Mouse (Mus musculus) liver, embryonic 15.5 days (tissue): ENCODE data around the gene Eif4a1. TPM values are rescaled to one million over a fixed set of nuclear protein-coding genes. Genes with fewer than 3 reads are reported as not detected.

Source experiments
- ATAC-seq: fragments of 200-750 bp; cut with Nextera tagmentation; 2 replicates; pipeline ENCODE4 v1.8.0; 2017; ENCODE audit warnings: moderate number of reproducible peaks, mild to moderate bottlenecking, moderate library complexity; ENCODE audit not compliant: insufficient read depth
- H3K27ac ChIP-seq: fragments of 300-500 bp; sonication (generic); replicated peaks from 2 replicates; pipeline ENCODE4 v1.5.1; 2015; ENCODE audit warnings: mild to moderate bottlenecking, inconsistent platforms
- H3K27me3 ChIP-seq: fragments of 300-500 bp; sonication (generic); 2 replicates; pipeline ENCODE4 v1.6.1; 2015; ENCODE audit warnings: mild to moderate bottlenecking, inconsistent platforms
- H3K36me3 ChIP-seq: fragments of 300-500 bp; sonication (generic); replicated peaks from 2 replicates; pipeline ENCODE4 v1.6.1; 2015; ENCODE audit warnings: moderate library complexity, mild to moderate bottlenecking, inconsistent platforms
- H3K4me1 ChIP-seq: fragments of 300-500 bp; sonication (generic); replicated peaks from 2 replicates; pipeline ENCODE4 v1.6.1; 2015; ENCODE audit warnings: inconsistent platforms
- H3K4me2 ChIP-seq: fragments of 300-500 bp; sonication (generic); 2 replicates; pipeline ENCODE4 v1.6.1; 2015; ENCODE audit warnings: moderate library complexity, mild to moderate bottlenecking, inconsistent platforms
- H3K4me3 ChIP-seq: fragments of 300-500 bp; sonication (generic); replicated peaks from 2 replicates; pipeline ENCODE4 v1.5.1; 2015; ENCODE audit warnings: mild to moderate bottlenecking, inconsistent platforms
- H3K9ac ChIP-seq: fragments of 300-500 bp; sonication (generic); 2 replicates; pipeline ENCODE4 v1.6.1; 2015; ENCODE audit warnings: moderate library complexity, mild to moderate bottlenecking, inconsistent platforms
- H3K9me3 ChIP-seq: fragments of 300-500 bp; sonication (generic); replicated peaks from 2 replicates; pipeline ENCODE4 v1.6.1; 2016; ENCODE audit warnings: inconsistent platforms
- WGBS: fragments of 180-500 bp; shearing (Covaris S2); methylation state at CpG from one replicate; pipeline ENCODE4 v1.1.7; 2015; ENCODE audit warnings: mixed read lengths; ENCODE audit not compliant: insufficient replicate concordance; 5-methylcytosine and 5-hydroxymethylcytosine counted together
- polyA plus RNA-seq: library from polyadenylated mRNA; unstranded; fragments of >200 nt; fragmentation: Nextera tagmentation; extraction: Ambion mirVana; gene quantifications from 2 replicates; pipeline ENCODE4 v1.2.1, GENCODE M21; 2015

The Eif4a1 gene
- polyA plus RNA-seq, 1 experiment from 2014 or later, result 232 TPM

- Histone ChIP-seq H3K27me3 (no peaks in the 10 kb centered on the region), H3K9ac (no peak overlapping the region), H3K4me2 (no peak overlapping the region), H3K36me3 (peaks cover 71% of the 10 kb centered on the region), H3K4me1 (peaks cover 57% of the 10 kb centered on the region), H3K9me3 (no peaks in the 10 kb centered on the region), H3K27ac (no peak overlapping the region), H3K4me3 (no peak overlapping the region)
- 80% methylated on average over 15 of the region's 15 CpGs for WGBS
- no peak for ATAC-seq
Measured at GRCm38 (mm10) chr11:69657462-69657881, 14.8 kb downstream of the Eif4a1 start.

- Histone ChIP-seq H3K4me1 (peaks cover 55% of the 10 kb centered on the region), H3K4me3 (no peak overlapping the region), H3K9ac (no peak overlapping the region), H3K27ac (0 out of 2 replicates have a peak overlapping the region, but pooled peaks have one; percentile 1), H3K4me2 (no peak overlapping the region), H3K9me3 (no peaks in the 10 kb centered on the region), H3K36me3 (peaks cover 78% of the 10 kb centered on the region), H3K27me3 (no peaks in the 10 kb centered on the region)
- WGBS, result 54% methylated on average over 10 of the region's 10 CpGs
- ATAC-seq, result 0 out of 2 replicates have a peak, but pooled peaks have one; percentile 14
Measured at GRCm38 (mm10) chr11:69656617-69657461, 15.4 kb downstream of the Eif4a1 start.

- H3K4me2 ChIP-seq, result no peak overlapping the region
- ATAC-seq, result no peak
- H3K4me3 ChIP-seq, result no peak overlapping the region
- no peaks in the 10 kb centered on the region for H3K9me3 ChIP-seq
- H3K4me1 ChIP-seq, result peaks cover 48% of the 10 kb centered on the region
- H3K36me3 ChIP-seq, result peaks cover 86% of the 10 kb centered on the region
- no peaks in the 10 kb centered on the region for H3K27me3 ChIP-seq
- H3K27ac ChIP-seq, result no peak overlapping the region
- H3K9ac ChIP-seq, result no peak overlapping the region
- WGBS, result 71% methylated on average over 5 of the region's 5 CpGs
Measured at GRCm38 (mm10) chr11:69656065-69656455, 16.2 kb downstream of the Eif4a1 start.

- Histone ChIP-seq H3K27ac (peak within 1 kb of the TSS; percentile 0; the same call in 1 of the 2 replicates), H3K9ac (no peak within 1 kb of the TSS), H3K4me2 (no peak within 1 kb of the TSS; the same call in 1 of the 2 replicates), H3K4me1 (peaks cover 42% of the 10 kb centered on the region), H3K27me3 (no peaks in the 10 kb centered on the region), H3K9me3 (no peaks in the 10 kb centered on the region), H3K36me3 (peaks cover 91% of the 10 kb centered on the region), H3K4me3 (no peak within 1 kb of the TSS)
- no peak for ATAC-seq
- 38% methylated on average over 34 of the region's 34 CpGs for WGBS
Measured at GRCm38 (mm10) chr11:69655264-69656064, 16.8 kb downstream of the Eif4a1 start, which contains the start of gene Sox15. Gene Sox15 (plus strand): TSS chr11:69655314.

DNA sequence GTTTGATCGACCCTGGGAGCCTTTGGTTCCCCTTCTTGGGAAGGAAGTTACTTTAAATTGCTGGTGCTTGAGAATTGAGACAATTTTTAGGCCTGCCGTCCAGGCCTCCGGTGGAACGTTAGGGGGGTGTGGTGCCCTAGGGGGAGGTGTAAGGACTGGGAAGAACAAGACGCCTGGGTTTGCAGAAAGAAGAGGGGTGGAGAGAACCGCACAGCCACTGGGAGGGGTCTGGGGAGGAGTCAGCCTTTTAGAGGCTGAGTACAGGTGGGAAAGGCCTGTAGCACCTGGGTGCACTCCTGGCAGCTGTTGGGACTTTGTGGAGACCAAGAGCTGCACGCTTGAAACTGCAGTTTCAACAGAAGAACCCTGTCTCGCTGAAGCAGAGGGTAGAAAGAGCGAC, 17.5 kb downstream of the Eif4a1 start:
- 0 out of 2 replicates have a peak overlapping the region, but pooled peaks have one; percentile 0 for H3K27ac ChIP-seq
- H3K36me3 ChIP-seq, result peaks cover 91% of the 10 kb centered on the region
- no peak overlapping the region for H3K9ac ChIP-seq
- WGBS, result 44% methylated on average over 9 of the region's 9 CpGs
- H3K9me3 ChIP-seq, result no peaks in the 10 kb centered on the region
- peaks cover 39% of the 10 kb centered on the region for H3K4me1 ChIP-seq
- H3K27me3 ChIP-seq, result no peaks in the 10 kb centered on the region
- no peak for ATAC-seq
- H3K4me3 ChIP-seq, result no peak overlapping the region
- no peak overlapping the region for H3K4me2 ChIP-seq

DNA sequence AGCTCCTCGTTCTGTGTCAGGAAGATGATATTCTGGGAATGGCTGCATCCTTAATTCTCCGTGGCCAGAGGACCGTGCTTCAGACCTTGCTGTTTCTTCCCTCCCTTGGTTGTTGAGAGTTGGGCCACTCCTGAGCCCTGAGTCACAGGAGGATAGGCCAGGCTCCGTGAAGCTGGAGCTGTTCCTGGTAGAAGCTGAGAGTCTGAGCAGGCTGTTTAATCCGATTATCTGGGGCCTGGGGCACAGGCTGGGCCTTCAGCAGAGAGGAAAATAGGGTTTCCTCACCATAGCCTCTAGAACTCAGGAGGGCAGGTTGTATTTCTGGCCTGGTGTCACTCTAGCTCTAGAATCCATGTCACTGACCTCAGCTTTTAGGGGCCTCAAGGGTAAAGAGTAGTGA, 18.8 kb downstream of the Eif4a1 start:
- Histone ChIP-seq H3K27ac (no peak overlapping the region), H3K27me3 (no peaks in the 10 kb centered on the region), H3K9ac (no peak overlapping the region), H3K4me3 (no peak overlapping the region), H3K4me2 (no peak overlapping the region), H3K36me3 (peaks cover 92% of the 10 kb centered on the region), H3K4me1 (peaks cover 39% of the 10 kb centered on the region), H3K9me3 (no peaks in the 10 kb centered on the region)
- 69% methylated on average over 5 of the region's 5 CpGs for WGBS
- ATAC-seq, result no peak

DNA sequence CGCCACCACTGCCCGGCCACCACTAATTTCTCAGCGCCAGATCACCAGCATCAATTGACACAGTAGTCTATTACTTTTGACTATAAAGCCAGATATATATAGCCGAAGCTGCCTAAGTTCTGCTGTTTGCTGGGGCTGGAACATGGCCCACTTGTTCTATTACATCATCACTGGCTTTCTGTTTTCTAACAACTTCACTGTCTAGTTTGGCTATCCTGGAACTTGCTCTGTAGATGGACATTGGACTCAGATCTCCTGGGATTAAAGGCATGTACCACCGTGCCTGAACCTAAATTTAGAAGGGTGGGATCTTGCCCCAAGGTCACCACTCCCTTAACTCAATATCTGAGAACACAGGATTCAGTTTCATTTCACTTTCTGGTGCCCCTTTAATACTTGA, 26.4 kb downstream of the Eif4a1 start:
- H3K4me3 ChIP-seq, result no peak overlapping the region
- H3K4me2 ChIP-seq, result no peak overlapping the region
- H3K4me1 ChIP-seq, result no peaks in the 10 kb centered on the region
- peak; percentile 52 for ATAC-seq
- no peaks in the 10 kb centered on the region for H3K27me3 ChIP-seq
- H3K9ac ChIP-seq, result no peak overlapping the region
- WGBS, result 73% methylated on average over 5 of the region's 5 CpGs
- no peaks in the 10 kb centered on the region for H3K9me3 ChIP-seq
- no peak overlapping the region for H3K27ac ChIP-seq
- peaks cover 97% of the 10 kb centered on the region for H3K36me3 ChIP-seq

GRCm38 (mm10) chr11:69635471-69635870, 36.8 kb downstream of the Eif4a1 start:
- 79% methylated on average over 3 of the region's 3 CpGs for WGBS
- H3K4me1 ChIP-seq, result peaks cover 39% of the 10 kb centered on the region
- no peaks in the 10 kb centered on the region for H3K9me3 ChIP-seq
- H3K36me3 ChIP-seq, result peaks cover 35% of the 10 kb centered on the region
- no peak overlapping the region for H3K9ac ChIP-seq
- no peaks in the 10 kb centered on the region for H3K27me3 ChIP-seq
- peak overlapping the region; percentile 76; the same call in 1 of the 2 replicates for H3K4me2 ChIP-seq
- ATAC-seq, result no peak
- no peak overlapping the region for H3K27ac ChIP-seq
- H3K4me3 ChIP-seq, result 0 out of 2 replicates have a peak overlapping the region, but pooled peaks have one; percentile 1

GRCm38 (mm10) chr11:69633128-69633866, 38.9 kb downstream of the Eif4a1 start:
- WGBS, result under 1% methylated on average over 37 of the region's 50 CpGs
- Histone ChIP-seq H3K9me3 (no peaks in the 10 kb centered on the region), H3K4me3 (peak overlapping the region; percentile 94), H3K9ac (peak overlapping the region; percentile 99), H3K36me3 (peaks cover 18% of the 10 kb centered on the region), H3K27me3 (no peaks in the 10 kb centered on the region), H3K27ac (peak overlapping the region; percentile 93), H3K4me1 (peaks cover 43% of the 10 kb centered on the region), H3K4me2 (peak overlapping the region; percentile 76)
- ATAC-seq, result peak; percentile 59

DNA sequence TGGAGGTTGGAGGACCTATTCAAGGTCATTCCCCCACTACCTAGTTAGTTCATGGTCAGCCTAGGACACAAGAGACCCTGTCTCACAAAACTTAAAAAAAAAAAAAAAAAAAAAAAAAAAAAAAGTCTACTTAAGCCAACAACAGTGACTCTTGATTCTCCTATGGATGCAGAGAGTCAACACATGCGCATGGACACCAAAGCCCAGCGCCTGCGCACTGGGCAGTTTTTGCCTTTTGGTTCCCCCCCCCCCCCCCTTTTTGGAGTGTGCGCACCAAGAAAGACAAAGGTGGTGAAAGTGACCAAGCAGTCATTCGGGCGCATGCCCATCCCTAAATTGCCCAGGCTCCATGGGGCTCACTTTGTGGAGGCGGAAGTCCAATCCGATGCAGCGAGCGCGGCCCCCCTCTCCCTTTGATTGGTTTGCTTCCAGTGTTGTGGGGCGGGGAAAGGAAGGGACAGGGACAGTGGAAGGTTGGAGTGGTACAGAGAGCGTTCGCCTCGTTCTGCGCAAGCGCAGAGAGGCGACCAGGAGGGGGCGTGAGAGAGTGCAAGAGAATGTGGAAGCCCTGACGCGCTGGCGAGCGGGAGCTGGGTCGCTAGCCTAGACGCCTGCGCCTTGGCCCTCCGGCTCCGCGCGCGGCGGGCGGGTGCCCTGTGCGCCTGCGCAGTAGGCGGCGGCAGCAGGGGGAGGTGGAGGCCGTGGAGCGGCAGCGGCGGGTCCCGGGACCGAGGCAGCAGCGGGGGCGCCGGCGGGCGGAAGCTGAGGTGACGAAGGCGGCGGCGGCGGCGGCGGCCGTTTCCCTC, 39.7 kb downstream of the Eif4a1 start, which contains the start of gene Fxr2:
Fxr2 (plus strand) TSS at position 707 of the 806 bp plus-strand sequence.
- Histone ChIP-seq H3K4me3 (peak within 1 kb of the TSS; percentile 94), H3K36me3 (peaks cover 10% of the 10 kb centered on the region), H3K4me2 (peak within 1 kb of the TSS; percentile 76), H3K9ac (peak within 1 kb of the TSS; percentile 99), H3K27ac (peak within 1 kb of the TSS; percentile 93), H3K27me3 (no peaks in the 10 kb centered on the region), H3K9me3 (no peaks in the 10 kb centered on the region), H3K4me1 (peaks cover 43% of the 10 kb centered on the region)
- 0% methylated on average over 51 of the region's 56 CpGs for WGBS
- peak; percentile 97 for ATAC-seq
